Comparison of ENCODE assay signal across 8 mouse cellular contexts in genomic region chr17:35835424-35836140, GRCm38 (mm10). TPM values are rescaled to one million over a fixed set of nuclear protein-coding genes. Genes with fewer than 3 reads are reported as not detected.
A peak's percentile ranks its signal among the peaks of the same experiment; 100 is the strongest.
DNase-seq lines count a peak whose midpoint lies in the region; ATAC-seq and TF ChIP-seq lines count a peak whose summit lies in the region.

No protein-coding gene starts in this region.

- peak; percentile 37 to 55 for DNase-seq in cerebellum, adult 2 months
- no peak for DNase-seq in cerebellum, adult 9-10 months
- DNase-seq in 3134 (ENCODE audit: extremely low read depth, insufficient read length, low spot score) (peak; percentile 44), MN1 (ENCODE audit: low spot score) (no peak)
- no peak for DNase-seq in embryonic facial prominence, embryonic 14.5 days (ENCODE audit: low spot score)
- DNase-seq in thymus, postnatal 10 days (ENCODE audit: low spot score in 2 of 2): no peak

- 45% methylated on average over 26 of the region's 26 CpGs for WGBS in cerebellum, adult 2 months
- WGBS in embryonic facial prominence, embryonic 14.5 days: 75% methylated on average over 26 of the region's 26 CpGs
- WGBS in kidney, embryonic 16.5 days: 68% methylated on average over 26 of the region's 26 CpGs
- WGBS in neural tube, embryonic 12.5 days: 83% methylated on average over 26 of the region's 26 CpGs

- H3K4me2 ChIP-seq in embryonic facial prominence, embryonic 14.5 days (ENCODE audit: low read depth, low read length): peak overlapping the region; percentile 92
- H3K4me2 ChIP-seq in kidney, embryonic 16.5 days (replicated peaks; ENCODE audit: low read depth, low read length): peak overlapping the region; percentile 74
- H3K4me2 ChIP-seq in neural tube, embryonic 12.5 days (replicated peaks): peak overlapping the region; percentile 89

- no peaks in the 10 kb centered on the region for H3K9me3 ChIP-seq in embryonic facial prominence, embryonic 14.5 days (ENCODE audit: control insufficient read depth, low read length)
- no peaks in the 10 kb centered on the region for H3K9me3 ChIP-seq in kidney, embryonic 16.5 days (ENCODE audit: low read length)
- no peaks in the 10 kb centered on the region for H3K9me3 ChIP-seq in neural tube, embryonic 12.5 days

- H3K36me3 ChIP-seq in embryonic facial prominence, embryonic 14.5 days (ENCODE audit: control insufficient read depth, insufficient read depth, low read length): peaks cover 55% of the 10 kb centered on the region
- peaks cover 44% of the 10 kb centered on the region for H3K36me3 ChIP-seq in kidney, embryonic 16.5 days (ENCODE audit: insufficient read depth, low read length)
- peaks cover 42% of the 10 kb centered on the region for H3K36me3 ChIP-seq in neural tube, embryonic 12.5 days

- TF ChIP-seq POLR2A in cerebellum, adult 2 months (IDR thresholded peaks at IDR 0.05; ENCODE audit: borderline replicate concordance, insufficient read depth, low read length): no peak

- no peak for TF ChIP-seq CTCF in cerebellum, adult 2 months (IDR thresholded peaks at IDR 0.05; ENCODE audit: borderline replicate concordance, insufficient read depth, low read depth, low read length)

- ATAC-seq in embryonic facial prominence, embryonic 14.5 days (ENCODE audit: low read depth): no peak
- ATAC-seq in kidney, embryonic 16.5 days (ENCODE audit: low FRiP score, low TSS enrichment): no peak
- ATAC-seq in neural tube, embryonic 12.5 days (ENCODE audit: low FRiP score, low read depth): no peak

- peak overlapping the region; percentile 94; the same call in 1 of the 2 replicates for H3K9ac ChIP-seq in embryonic facial prominence, embryonic 14.5 days (ENCODE audit: low read depth, low read length)
- peak overlapping the region; percentile 99 for H3K9ac ChIP-seq in kidney, embryonic 16.5 days (replicated peaks; ENCODE audit: low read length)
- peak overlapping the region; percentile 93 for H3K9ac ChIP-seq in neural tube, embryonic 12.5 days

- no peaks in the 10 kb centered on the region for H3K27me3 ChIP-seq in cerebellum, adult 2 months (ENCODE audit: control insufficient read depth, insufficient read depth, low read length)
- H3K27me3 ChIP-seq in embryonic facial prominence, embryonic 14.5 days (replicated peaks; ENCODE audit: control insufficient read depth, insufficient read depth, low read length): no peaks in the 10 kb centered on the region
- no peaks in the 10 kb centered on the region for H3K27me3 ChIP-seq in kidney, embryonic 16.5 days (ENCODE audit: insufficient read depth, low read length)
- H3K27me3 ChIP-seq in neural tube, embryonic 12.5 days (replicated peaks): no peaks in the 10 kb centered on the region

- no peak overlapping the region for H3K27ac ChIP-seq in cerebellum, adult 2 months (ENCODE audit: insufficient read depth, low read length)
- H3K27ac ChIP-seq in embryonic facial prominence, embryonic 14.5 days (replicated peaks; ENCODE audit: low read depth, low read length): peak overlapping the region; percentile 97; the same call in 1 of the 2 replicates
- no peak overlapping the region for H3K27ac ChIP-seq in kidney, embryonic 16.5 days (ENCODE audit: low read length)
- no peak overlapping the region for H3K27ac ChIP-seq in neural tube, embryonic 12.5 days

- H3K4me1 ChIP-seq in cerebellum, adult 2 months (ENCODE audit: control insufficient read depth, insufficient read depth, low read length): peaks cover 7% of the 10 kb centered on the region; the same call in 1 of the 2 replicates
- peaks cover 22% of the 10 kb centered on the region for H3K4me1 ChIP-seq in embryonic facial prominence, embryonic 14.5 days (ENCODE audit: control insufficient read depth, insufficient read depth, low read length)
- H3K4me1 ChIP-seq in kidney, embryonic 16.5 days (ENCODE audit: insufficient read depth, low read length): peaks cover 35% of the 10 kb centered on the region
- peaks cover 42% of the 10 kb centered on the region for H3K4me1 ChIP-seq in neural tube, embryonic 12.5 days

- no peak overlapping the region for H3K4me3 ChIP-seq in cerebellum, adult 2 months (replicated peaks; ENCODE audit: insufficient read depth, low read depth, low read length)
- peak overlapping the region; percentile 85 for H3K4me3 ChIP-seq in embryonic facial prominence, embryonic 14.5 days (ENCODE audit: low read depth, low read length)
- H3K4me3 ChIP-seq in kidney, embryonic 16.5 days (ENCODE audit: low read length): peak overlapping the region; percentile 97
- peak overlapping the region; percentile 72 for H3K4me3 ChIP-seq in neural tube, embryonic 12.5 days

RNA-seq across cellular contexts. Expression of gene Tubb5, which starts 2.5 kb away (rescaled TPM):
- 320 TPM in 2 replicates for polyA plus RNA-seq in cerebellum, adult 2 months (2012; rRNA removed)
- polyA plus RNA-seq in embryonic facial prominence, embryonic 14.5 days (2014; fragmentation: Nextera tagmentation; extraction: Ambion mirVana): 736 and 832 TPM in 2 replicates
- polyA plus RNA-seq in kidney, embryonic 16.5 days (2015; fragmentation: Nextera tagmentation; extraction: Ambion mirVana): 905 and 985 TPM in 2 replicates
- 1,533 and 1,543 TPM in 2 replicates for polyA plus RNA-seq in neural tube, embryonic 12.5 days (2016; fragmentation: Nextera tagmentation; extraction: Ambion mirVana)

RNA-seq across cellular contexts. Expression of gene Mdc1, which starts 5.7 kb away (rescaled TPM):
- 12.1 and 16.1 TPM in 2 replicates for polyA plus RNA-seq in cerebellum, adult 2 months (2012; rRNA removed)
- polyA plus RNA-seq in embryonic facial prominence, embryonic 14.5 days (2014; fragmentation: Nextera tagmentation; extraction: Ambion mirVana): 10.2 and 14.8 TPM in 2 replicates
- 16.3 and 16.7 TPM in 2 replicates for polyA plus RNA-seq in kidney, embryonic 16.5 days (2015; fragmentation: Nextera tagmentation; extraction: Ambion mirVana)
- 13.6 and 14.7 TPM in 2 replicates for polyA plus RNA-seq in neural tube, embryonic 12.5 days (2016; fragmentation: Nextera tagmentation; extraction: Ambion mirVana)

RNA-seq across cellular contexts. Expression of gene Flot1, which starts 12.6 kb away (rescaled TPM):
- 129 and 140 TPM in 2 replicates for polyA plus RNA-seq in cerebellum, adult 2 months (2012; rRNA removed)
- polyA plus RNA-seq in embryonic facial prominence, embryonic 14.5 days (2014; fragmentation: Nextera tagmentation; extraction: Ambion mirVana): 49.0 and 49.5 TPM in 2 replicates
- 52.7 and 56.9 TPM in 2 replicates for polyA plus RNA-seq in kidney, embryonic 16.5 days (2015; fragmentation: Nextera tagmentation; extraction: Ambion mirVana)
- 60.5 and 60.6 TPM in 2 replicates for polyA plus RNA-seq in neural tube, embryonic 12.5 days (2016; fragmentation: Nextera tagmentation; extraction: Ambion mirVana)

RNA-seq across cellular contexts. Expression of gene Ier3, which starts 14.1 kb away (rescaled TPM):
- 22.6 and 25.2 TPM in 2 replicates for polyA plus RNA-seq in cerebellum, adult 2 months (2012; rRNA removed)
- polyA plus RNA-seq in embryonic facial prominence, embryonic 14.5 days (2014; fragmentation: Nextera tagmentation; extraction: Ambion mirVana): 10.1 and 10.3 TPM in 2 replicates
- polyA plus RNA-seq in kidney, embryonic 16.5 days (2015; fragmentation: Nextera tagmentation; extraction: Ambion mirVana): 33.5 and 40.4 TPM in 2 replicates
- 5.2 and 7.9 TPM in 2 replicates for polyA plus RNA-seq in neural tube, embryonic 12.5 days (2016; fragmentation: Nextera tagmentation; extraction: Ambion mirVana)

RNA-seq across cellular contexts. Expression of gene Nrm, which starts 25.5 kb away (rescaled TPM):
- polyA plus RNA-seq in cerebellum, adult 2 months (2012; rRNA removed): 8.6 and 12.0 TPM in 2 replicates
- 47.7 and 55.4 TPM in 2 replicates for polyA plus RNA-seq in embryonic facial prominence, embryonic 14.5 days (2014; fragmentation: Nextera tagmentation; extraction: Ambion mirVana)
- polyA plus RNA-seq in kidney, embryonic 16.5 days (2015; fragmentation: Nextera tagmentation; extraction: Ambion mirVana): 63.3 and 67.0 TPM in 2 replicates
- 40.5 and 41.3 TPM in 2 replicates for polyA plus RNA-seq in neural tube, embryonic 12.5 days (2016; fragmentation: Nextera tagmentation; extraction: Ambion mirVana)

Comparison
In these comparisons a context has a peak if more than half of its experiments do, and no peak if none do; other contexts are left out.
1. DNase-seq: peak in cerebellum, adult 2 months (2 of 2) and 3134 (single experiment); none in cerebellum, adult 9-10 months (single experiment), embryonic facial prominence, embryonic 14.5 days (single experiment), MN1 (single experiment) and thymus, postnatal 10 days (0 of 2).
2. Peak in every context shown above with its lines, with median percentiles within 50 percentile points of each other: H3K4me2 ChIP-seq and H3K9ac ChIP-seq.